Mouse (Mus musculus): ENCODE measurements around the gene Ifitm2. TPM values are rescaled to one million over a fixed set of nuclear protein-coding genes. Genes with fewer than 3 reads are reported as not detected.

Ifitm2 gene
- polyA plus RNA-seq, 2 experiments from 2014 or later = 94.1 to 101 TPM

- no peak for ATAC-seq
These were observed 12.2 kb upstream of the Ifitm2 start for GRCm38 (mm10) chr7:140967862-140968591.

GRCm38 (mm10) chr7:140966921-140967320 lies 11.1 kb upstream of the Ifitm2 start, which contains the start of gene Ifitm1:
Ifitm1 (plus strand) TSS chr7:140967221.
- no peak for ATAC-seq

GRCm38 (mm10) chr7:140962733-140963132 lies 6.9 kb upstream of the Ifitm2 start:
- no peak for ATAC-seq

- no peak for ATAC-seq
These were observed 5.6 kb upstream of the Ifitm2 start for GRCm38 (mm10) chr7:140961416-140961815.

GRCm38 (mm10) chr7:140960026-140960425 lies 4.2 kb upstream of the Ifitm2 start:
- ATAC-seq = no peak

GRCm38 (mm10) chr7:140959181-140959901 lies 3.6 kb upstream of the Ifitm2 start:
- ATAC-seq = peak; percentile 59

GRCm38 (mm10) chr7:140956556-140956869 lies 726 bp upstream of the Ifitm2 start:
- no peak for ATAC-seq

- peak; percentile 21 for ATAC-seq
These were observed 445 bp downstream of the Ifitm2 start for GRCm38 (mm10) chr7:140955342-140955741.

GRCm38 (mm10) chr7:140954733-140955071 lies 1.1 kb downstream of the Ifitm2 start:
- ATAC-seq = peak; percentile 21

GRCm38 (mm10) chr7:140953800-140954732 lies 1.7 kb downstream of the Ifitm2 start:
- no peak for ATAC-seq

GRCm38 (mm10) chr7:140953133-140953532 lies 2.7 kb downstream of the Ifitm2 start:
- no peak for ATAC-seq

- no peak for ATAC-seq
These were observed 3.3 kb downstream of the Ifitm2 start for GRCm38 (mm10) chr7:140952441-140952840.

GRCm38 (mm10) chr7:140951765-140952164 lies 4.0 kb downstream of the Ifitm2 start:
- ATAC-seq = no peak

- ATAC-seq = no peak
These were observed 4.7 kb downstream of the Ifitm2 start for GRCm38 (mm10) chr7:140951051-140951450.

GRCm38 (mm10) chr7:140949824-140950530 lies 5.8 kb downstream of the Ifitm2 start, which contains the start of gene Ifitm5:
Ifitm5 (minus strand) TSS chr7:140950291.
- ATAC-seq = no peak

- no peak for ATAC-seq
These were observed 6.5 kb downstream of the Ifitm2 start for GRCm38 (mm10) chr7:140949255-140949654.

GRCm38 (mm10) chr7:140948161-140948560 lies 7.6 kb downstream of the Ifitm2 start:
- no peak for ATAC-seq

- peak; percentile 84 for ATAC-seq
These were observed 8.8 kb downstream of the Ifitm2 start for GRCm38 (mm10) chr7:140946980-140947379.

GRCm38 (mm10) chr7:140946311-140946710 lies 9.5 kb downstream of the Ifitm2 start:
- ATAC-seq = no peak

- ATAC-seq = no peak
These were observed 10.5 kb downstream of the Ifitm2 start for GRCm38 (mm10) chr7:140945247-140945646.

- no peak for ATAC-seq
These were observed 11.6 kb downstream of the Ifitm2 start for GRCm38 (mm10) chr7:140944236-140944635.

- no peak for ATAC-seq
These were observed 12.4 kb downstream of the Ifitm2 start for GRCm38 (mm10) chr7:140943356-140943755.
